30 mouse cellular contexts compared by ENCODE assay signal in the genomic region with DNA sequence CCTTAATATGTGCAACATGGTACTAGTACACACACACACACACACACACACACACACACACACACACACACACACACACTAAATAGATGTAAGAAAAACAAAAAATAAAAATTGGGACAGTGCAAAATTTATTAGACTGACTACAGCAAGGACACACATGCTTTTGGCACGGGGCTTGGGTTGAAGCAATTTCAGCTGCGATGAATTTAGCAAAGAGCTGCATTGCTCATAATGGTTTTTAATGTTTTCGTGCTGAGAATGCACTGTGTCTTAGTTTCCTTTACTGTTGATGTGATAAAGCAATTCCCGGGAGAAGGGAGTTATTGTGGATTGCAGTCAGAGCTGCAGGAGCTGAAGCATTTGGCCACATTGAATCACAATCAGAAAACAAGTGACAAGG. TPM values are rescaled to one million over a fixed set of nuclear protein-coding genes. Genes with fewer than 3 reads are reported as not detected.
A peak's percentile ranks its signal among the peaks of the same experiment; 100 is the strongest.
DNase-seq lines count a peak whose midpoint lies in the region; ATAC-seq and TF ChIP-seq lines count a peak whose summit lies in the region.
"Had no signal": no experiment of that assay in that cellular context is flagged by ENCODE, and none has a peak within 500 bp of the region (broad histone marks: within the 10 kb centered on the region; RNA-seq: fewer than 3 reads in every experiment).

No protein-coding gene starts in this region.

- H3K9ac ChIP-seq in kidney, postnatal 0 days (ENCODE audit: low read depth, low read length) = no peak overlapping the region
- H3K9ac ChIP-seq in kidney, embryonic 14.5 days (ENCODE audit: low read depth, low read length) = no peak overlapping the region
- H3K9ac ChIP-seq: embryonic facial prominence, embryonic 12.5 days; forebrain, embryonic 15.5 days; heart, embryonic 15.5 days; hindbrain, embryonic 12.5 days; limb, embryonic 15.5 days; liver, embryonic 14.5 days; midbrain, embryonic 13.5 days had no signal

- H3K27me3 ChIP-seq in kidney, postnatal 0 days (ENCODE audit: insufficient read depth, low read length) = no peaks in the 10 kb centered on the region
- no peaks in the 10 kb centered on the region for H3K27me3 ChIP-seq in kidney, embryonic 14.5 days (ENCODE audit: control insufficient read depth, insufficient read depth, low read length)
- H3K27me3 ChIP-seq: embryonic facial prominence, embryonic 12.5 days; forebrain, embryonic 15.5 days; heart, embryonic 15.5 days; hindbrain, embryonic 12.5 days; limb, embryonic 15.5 days; midbrain, embryonic 13.5 days; Patski had no signal

- ATAC-seq in kidney, postnatal 0 days (replicated peaks; ENCODE audit: low FRiP score, low read depth) = no peak
- no peak for ATAC-seq in kidney, embryonic 14.5 days (ENCODE audit: low FRiP score, low TSS enrichment)
- ATAC-seq: forebrain, embryonic 15.5 days; intestine, postnatal 0 days; midbrain, embryonic 13.5 days; Patski had no signal

- DNase-seq in adrenal gland, adult 2 months = peak; percentile 84
- DNase-seq in adrenal gland, adult 18-20 months (ENCODE audit: low spot score in 2 of 2) = no peak
- DNase-seq in kidney, postnatal 0 days (ENCODE audit: low spot score) = peak; percentile 32
- DNase-seq in adipocyte (ENCODE audit: low spot score) = peak; percentile 77
- DNase-seq in adrenal gland, postnatal 25 days = peak; percentile 65
- no peak for DNase-seq in testis, postnatal 14 days (ENCODE audit: low spot score)
- DNase-seq in left cerebral cortex, adult 9 months (ENCODE audit: low spot score in 2 of 2) = no peak
- DNase-seq: cerebellum, adult 11-12 months; embryo, embryonic 11 days; heart, postnatal 36 days; kidney, postnatal 25 days; lung, adult 2 months; lung, postnatal 10 days; thymus, postnatal 14 days had no signal

- H3K27ac ChIP-seq in kidney, postnatal 0 days = no peak overlapping the region
- no peak overlapping the region for H3K27ac ChIP-seq in kidney, embryonic 14.5 days (ENCODE audit: low read depth, low read length)
- H3K27ac ChIP-seq: embryonic facial prominence, embryonic 12.5 days; forebrain, embryonic 10.5 days; forebrain, embryonic 15.5 days; heart, embryonic 10.5 days; heart, embryonic 15.5 days; hindbrain, embryonic 12.5 days; limb, embryonic 10.5 days; limb, embryonic 15.5 days; liver, embryonic 14.5 days; macrophage; midbrain, embryonic 13.5 days had no signal

- no peaks in the 10 kb centered on the region for H3K9me3 ChIP-seq in kidney, postnatal 0 days (replicated peaks; ENCODE audit: low read length)
- H3K9me3 ChIP-seq in kidney, embryonic 14.5 days (ENCODE audit: control insufficient read depth, low read length) = peaks cover 4% of the 10 kb centered on the region; the same call in 1 of the 2 replicates
- H3K9me3 ChIP-seq: embryonic facial prominence, embryonic 12.5 days; forebrain, embryonic 15.5 days; heart, embryonic 15.5 days; hindbrain, embryonic 12.5 days; limb, embryonic 10.5 days; limb, embryonic 15.5 days had no signal

- no peaks in the 10 kb centered on the region for H3K36me3 ChIP-seq in kidney, postnatal 0 days (ENCODE audit: insufficient read depth, low read length)
- H3K36me3 ChIP-seq in kidney, embryonic 14.5 days (ENCODE audit: control insufficient read depth, insufficient read depth, low read length) = no peaks in the 10 kb centered on the region
- H3K36me3 ChIP-seq: embryonic facial prominence, embryonic 12.5 days; forebrain, embryonic 10.5 days; forebrain, embryonic 15.5 days; heart, embryonic 15.5 days; hindbrain, embryonic 12.5 days; limb, embryonic 10.5 days; limb, embryonic 15.5 days; midbrain, embryonic 13.5 days had no signal

- H3K4me3 ChIP-seq in kidney, postnatal 0 days (replicated peaks; ENCODE audit: low read depth, low read length) = no peak overlapping the region
- H3K4me3 ChIP-seq in kidney, embryonic 14.5 days (ENCODE audit: low read length) = no peak overlapping the region
- H3K4me3 ChIP-seq: embryonic facial prominence, embryonic 12.5 days; forebrain, embryonic 10.5 days; forebrain, embryonic 15.5 days; heart, embryonic 10.5 days; heart, embryonic 15.5 days; hindbrain, embryonic 12.5 days; limb, embryonic 10.5 days; limb, embryonic 15.5 days; midbrain, embryonic 13.5 days had no signal

- WGBS in kidney, postnatal 0 days = 73% methylated on average over 4 of the region's 4 CpGs
- 81% methylated on average over 4 of the region's 4 CpGs for WGBS in kidney, embryonic 14.5 days

- no peak overlapping the region for H3K4me2 ChIP-seq in kidney, postnatal 0 days (ENCODE audit: low read length)
- no peak overlapping the region for H3K4me2 ChIP-seq in kidney, embryonic 14.5 days (replicated peaks; ENCODE audit: low read depth, low read length)
- H3K4me2 ChIP-seq: embryonic facial prominence, embryonic 12.5 days; forebrain, embryonic 15.5 days; heart, embryonic 15.5 days; hindbrain, embryonic 12.5 days; limb, embryonic 15.5 days; midbrain, embryonic 13.5 days had no signal

- TF ChIP-seq CTCF in kidney, postnatal 0 days (IDR thresholded peaks at IDR 0.05; ENCODE audit: low read depth) = no peak

- H3K4me1 ChIP-seq in kidney, postnatal 0 days (replicated peaks; ENCODE audit: insufficient read depth, low read length) = 0 out of 2 replicates have a peak, but pooled peaks cover 3% of the 10 kb centered on the region
- H3K4me1 ChIP-seq in kidney, embryonic 14.5 days (ENCODE audit: control insufficient read depth, insufficient read depth, low read length) = peaks cover 7% of the 10 kb centered on the region; the same call in 1 of the 2 replicates
- H3K4me1 ChIP-seq: forebrain, embryonic 15.5 days; hindbrain, embryonic 12.5 days; limb, embryonic 15.5 days; midbrain, embryonic 13.5 days had no signal

RNA-seq across cellular contexts. Expression of gene E2f6, which starts 27.0 kb away (rescaled TPM):
- total RNA-seq in adrenal gland, adult 2 months (2021) = 10 to 100 TPM; 35.9 to 46.1 TPM
- 16.4 and 18.6 TPM in 2 replicates for polyA plus RNA-seq in adrenal gland, adult 2 months (2012; rRNA removed)
- total RNA-seq in adrenal gland, adult 18-20 months (2021) = 10 to 100 TPM; 39.5 to 41.5 TPM
- polyA plus RNA-seq in kidney, postnatal 0 days (2015; fragmentation: Nextera tagmentation; extraction: Ambion mirVana) = 25.3 and 26.8 TPM in 2 replicates
- polyA plus RNA-seq in kidney, embryonic 14.5 days (2014; fragmentation: Nextera tagmentation; extraction: Ambion mirVana) = 36.8 and 56.7 TPM in 2 replicates
- 39.1 and 46.5 TPM in 2 replicates for total RNA-seq in adrenal gland, postnatal 25 days (2021)

RNA-seq across cellular contexts. Expression of gene Greb1, which starts 37.1 kb away (rescaled TPM):
- total RNA-seq in adrenal gland, adult 2 months (2021) = 10 to 100 TPM; 42.7 to 62.6 TPM
- 58.8 and 81.7 TPM in 2 replicates for polyA plus RNA-seq in adrenal gland, adult 2 months (2012; rRNA removed)
- 10 to 100 TPM; 43.7 to 54.7 TPM for total RNA-seq in adrenal gland, adult 18-20 months (2021)
- 1.3 and 2.0 TPM in 2 replicates for polyA plus RNA-seq in kidney, postnatal 0 days (2015; fragmentation: Nextera tagmentation; extraction: Ambion mirVana)
- polyA plus RNA-seq in kidney, embryonic 14.5 days (2014; fragmentation: Nextera tagmentation; extraction: Ambion mirVana) = 6.6 and 8.6 TPM in 2 replicates
- total RNA-seq in adrenal gland, postnatal 25 days (2021) = 33.2 and 43.0 TPM in 2 replicates
- total RNA-seq: megakaryocyte-erythroid progenitor cell, adult 5-6 weeks; MEL had no signal

RNA-seq across cellular contexts. Expression of gene Rock2, which starts 56.9 kb away (rescaled TPM):
- total RNA-seq in adrenal gland, adult 2 months (2021) = 10 to 100 TPM; 71.9 to 74.6 TPM
- polyA plus RNA-seq in adrenal gland, adult 2 months (2012; rRNA removed) = 2.1 and 2.5 TPM in 2 replicates
- total RNA-seq in adrenal gland, adult 18-20 months (2021) = 10 to 100 TPM; 71.8 to 77.7 TPM
- polyA plus RNA-seq in kidney, postnatal 0 days (2015; fragmentation: Nextera tagmentation; extraction: Ambion mirVana) = 14.6 and 15.9 TPM in 2 replicates
- 17.4 and 22.3 TPM in 2 replicates for polyA plus RNA-seq in kidney, embryonic 14.5 days (2014; fragmentation: Nextera tagmentation; extraction: Ambion mirVana)
- 82.9 and 88.5 TPM in 2 replicates for total RNA-seq in adrenal gland, postnatal 25 days (2021)

Comparison
In these comparisons a context has a peak if more than half of its experiments do, and no peak if none do; other contexts are left out.
1. DNase-seq: peak in adrenal gland, adult 2 months (single experiment), kidney, postnatal 0 days (single experiment), adipocyte (single experiment) and adrenal gland, postnatal 25 days (single experiment); none in adrenal gland, adult 18-20 months (0 of 2), testis, postnatal 14 days (single experiment) and left cerebral cortex, adult 9 months (0 of 2).